9 mouse cellular contexts compared by ENCODE assay signal in the genomic region with DNA sequence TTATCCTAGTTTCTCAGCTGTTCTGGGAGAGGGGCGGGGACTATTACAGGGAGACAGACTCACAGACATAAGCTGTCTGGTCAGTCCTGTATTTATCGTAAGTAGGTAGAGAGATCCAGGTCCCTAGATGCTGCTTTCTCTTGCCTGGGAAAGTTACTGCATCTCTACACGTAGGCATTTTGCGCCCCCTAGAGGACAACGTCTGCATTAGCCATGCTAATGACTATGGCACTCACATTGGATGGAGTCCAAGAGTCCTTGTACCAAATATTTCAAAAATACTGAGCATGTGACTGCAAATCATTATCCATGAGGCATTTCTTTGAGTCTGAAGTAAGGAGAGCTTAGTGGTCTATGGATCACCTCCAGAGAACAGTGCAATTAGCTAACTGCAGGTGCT. TPM values are rescaled to one million over a fixed set of nuclear protein-coding genes. Genes with fewer than 3 reads are reported as not detected.
DNase-seq lines count a peak whose midpoint lies in the region; ATAC-seq lines count a peak whose summit lies in the region.
"Had no signal": no experiment of that assay in that cellular context is flagged by ENCODE, and none has a peak within 500 bp of the region (broad histone marks: within the 10 kb centered on the region; RNA-seq: fewer than 3 reads in every experiment).

No protein-coding gene starts in this region.

- H3K4me3 ChIP-seq in midbrain, embryonic 14.5 days (replicated peaks; ENCODE audit: low read depth, low read length) = no peak overlapping the region
- H3K4me3 ChIP-seq in midbrain, embryonic 16.5 days (ENCODE audit: low read depth, low read length) = no peak overlapping the region
- no peak overlapping the region for H3K4me3 ChIP-seq in liver, embryonic 13.5 days (replicated peaks)
- H3K4me3 ChIP-seq: heart, embryonic 15.5 days had no signal

- H3K9ac ChIP-seq in midbrain, embryonic 14.5 days (replicated peaks; ENCODE audit: low read length) = no peak overlapping the region
- H3K9ac ChIP-seq in midbrain, embryonic 16.5 days (ENCODE audit: low read depth, low read length) = no peak overlapping the region
- no peak overlapping the region for H3K9ac ChIP-seq in liver, embryonic 13.5 days
- H3K9ac ChIP-seq: heart, embryonic 15.5 days had no signal

- no peak overlapping the region for H3K4me2 ChIP-seq in midbrain, embryonic 14.5 days (ENCODE audit: low read length)
- H3K4me2 ChIP-seq in midbrain, embryonic 16.5 days (ENCODE audit: low read length) = no peak overlapping the region
- no peak overlapping the region for H3K4me2 ChIP-seq in liver, embryonic 13.5 days
- H3K4me2 ChIP-seq: heart, embryonic 15.5 days had no signal

- no peaks in the 10 kb centered on the region for H3K27me3 ChIP-seq in midbrain, embryonic 14.5 days (ENCODE audit: control insufficient read depth, insufficient read depth, low read length)
- no peaks in the 10 kb centered on the region for H3K27me3 ChIP-seq in midbrain, embryonic 16.5 days (ENCODE audit: control insufficient read depth, insufficient read depth, low read depth, low read length)
- 0 out of 2 replicates have a peak, but pooled peaks cover 3% of the 10 kb centered on the region for H3K27me3 ChIP-seq in liver, embryonic 13.5 days

- peak; percentile 88 for DNase-seq in midbrain, embryonic 14.5 days
- peak; percentile 67 for DNase-seq in adrenal gland, adult 8-10 months
- DNase-seq in embryo, embryonic 10.5 days (ENCODE audit: low spot score) = peak; percentile 85
- DNase-seq in hindlimb bud, embryonic 11.5 days (ENCODE audit: extremely low spot score, low read depth, low spot score) = peak; percentile 44
- peak; percentile 31 for DNase-seq in liver, embryonic 13.5 days
- peak; percentile 78 for DNase-seq in right cerebral cortex, postnatal 14 days

- H3K9me3 ChIP-seq in midbrain, embryonic 14.5 days (ENCODE audit: control insufficient read depth, low read length) = no peaks in the 10 kb centered on the region
- no peaks in the 10 kb centered on the region for H3K9me3 ChIP-seq in midbrain, embryonic 16.5 days (replicated peaks; ENCODE audit: control insufficient read depth, low read length, poor library complexity, severe bottlenecking)
- no peaks in the 10 kb centered on the region for H3K9me3 ChIP-seq in liver, embryonic 13.5 days (replicated peaks)
- H3K9me3 ChIP-seq: heart, embryonic 15.5 days had no signal

- no peaks in the 10 kb centered on the region for H3K36me3 ChIP-seq in midbrain, embryonic 14.5 days (ENCODE audit: control insufficient read depth, insufficient read depth, low read length)
- no peaks in the 10 kb centered on the region for H3K36me3 ChIP-seq in midbrain, embryonic 16.5 days (ENCODE audit: control insufficient read depth, insufficient read depth, low read length)
- H3K36me3 ChIP-seq in liver, embryonic 13.5 days = no peaks in the 10 kb centered on the region
- H3K36me3 ChIP-seq: heart, embryonic 15.5 days had no signal

- no peak overlapping the region for H3K27ac ChIP-seq in midbrain, embryonic 14.5 days (replicated peaks; ENCODE audit: low read depth, low read length)
- H3K27ac ChIP-seq in midbrain, embryonic 16.5 days (ENCODE audit: low read length) = no peak overlapping the region
- no peak overlapping the region for H3K27ac ChIP-seq in liver, embryonic 13.5 days
- H3K27ac ChIP-seq: heart, embryonic 15.5 days had no signal

- H3K4me1 ChIP-seq in midbrain, embryonic 14.5 days (ENCODE audit: control insufficient read depth, insufficient read depth, low read length) = no peaks in the 10 kb centered on the region
- H3K4me1 ChIP-seq in midbrain, embryonic 16.5 days (ENCODE audit: control insufficient read depth, insufficient read depth, low read length) = no peaks in the 10 kb centered on the region
- H3K4me1 ChIP-seq in liver, embryonic 13.5 days (replicated peaks) = peaks cover 10% of the 10 kb centered on the region; the same call in 1 of the 2 replicates

- ATAC-seq in midbrain, embryonic 14.5 days (ENCODE audit: low FRiP score, low TSS enrichment) = no peak
- no peak for ATAC-seq in midbrain, embryonic 16.5 days
- no peak for ATAC-seq in liver, embryonic 13.5 days (ENCODE audit: low read depth)
- ATAC-seq in inflammation-experienced regulatory T-cells, adult 6 months = no peak

- 23% methylated on average over 5 of the region's 5 CpGs for WGBS in midbrain, embryonic 14.5 days
- 19% methylated on average over 5 of the region's 5 CpGs for WGBS in midbrain, embryonic 16.5 days
- WGBS in liver, embryonic 13.5 days (ENCODE audit: insufficient replicate concordance) = 15% methylated on average over 5 of the region's 5 CpGs

RNA-seq across cellular contexts. Expression of gene Cnnm1, which starts 38.7 kb away (rescaled TPM):
- 2.3 and 2.5 TPM in 2 replicates for polyA plus RNA-seq in midbrain, embryonic 14.5 days (2014; fragmentation: Nextera tagmentation; extraction: Ambion mirVana)
- polyA plus RNA-seq in midbrain, embryonic 16.5 days (2015; fragmentation: Nextera tagmentation; extraction: Ambion mirVana) = 2.1 and 2.7 TPM in 2 replicates
- under 1 TPM; 0.45 to 0.65 (median 0.60) TPM for total RNA-seq in adrenal gland, adult 8-10 months (2022)
- 0.07 and 0.37 TPM in 2 replicates for polyA plus RNA-seq in liver, embryonic 13.5 days (2015; fragmentation: Nextera tagmentation; extraction: Ambion mirVana)
- polyA plus RNA-seq in inflammation-experienced regulatory T-cells, adult 6 months (2017; shearing (Covaris generic)) = not detected

RNA-seq across cellular contexts. Expression of gene Got1, which starts 45.5 kb away (rescaled TPM):
- polyA plus RNA-seq in midbrain, embryonic 14.5 days (2014; fragmentation: Nextera tagmentation; extraction: Ambion mirVana) = 72.6 and 89.3 TPM in 2 replicates
- 107 and 113 TPM in 2 replicates for polyA plus RNA-seq in midbrain, embryonic 16.5 days (2015; fragmentation: Nextera tagmentation; extraction: Ambion mirVana)
- 100 to 1,000 TPM; 106 to 317 (median 154) TPM for total RNA-seq in adrenal gland, adult 8-10 months (2022)
- 22.0 and 24.0 TPM in 2 replicates for polyA plus RNA-seq in liver, embryonic 13.5 days (2015; fragmentation: Nextera tagmentation; extraction: Ambion mirVana)
- 10 to 100 TPM; 33.0 to 47.8 (median 40.0) TPM for polyA plus RNA-seq in inflammation-experienced regulatory T-cells, adult 6 months (2017; shearing (Covaris generic))

Comparison
In these comparisons a context has a peak if more than half of its experiments do, and no peak if none do; other contexts are left out.
1. DNase-seq: peak in every context shown above with its lines; median percentile 88 in midbrain, embryonic 14.5 days; 85 in embryo, embryonic 10.5 days; 78 in right cerebral cortex, postnatal 14 days; 67 in adrenal gland, adult 8-10 months; 44 in hindlimb bud, embryonic 11.5 days; 31 in liver, embryonic 13.5 days.